Mouse (Mus musculus): Measurements from ENCODE around the gene Gm17727. TPM values are rescaled to one million over a fixed set of nuclear protein-coding genes. Genes with fewer than 3 reads are reported as not detected.
"Not testable (repeated sequence)": the region's sequence is repeated elsewhere in the genome, so short reads cannot be mapped to it uniquely, and the experiment has no call there.

The Gm17727 gene
- not detected in 2 replicates for polyA plus RNA-seq (2015; fragmentation: Nextera tagmentation; extraction: Ambion mirVana)

GRCm38 (mm10) chr9:35778009-35778408 lies at the start of gene Gm17727:
Gene Gm17727 (minus strand): TSS chr9:35778109.
- Histone ChIP-seq H3K4me3 (no peak within 1 kb of the TSS), H3K4me1 (replicated peaks) (no peaks in the 10 kb centered on the region), H3K9ac (no peak within 1 kb of the TSS), H3K36me3 (no peaks in the 10 kb centered on the region), H3K27ac (no peak within 1 kb of the TSS), H3K4me2 (no peak within 1 kb of the TSS), H3K9me3 (peaks cover 6% of the 10 kb centered on the region), H3K27me3 (no peaks in the 10 kb centered on the region)
- no peak for ATAC-seq (ENCODE audit: low FRiP score)
- WGBS, result 62% methylated on average over 3 of the region's 3 CpGs

GRCm38 (mm10) chr9:35817881-35818280 lies 40.0 kb upstream of the Gm17727 start:
- H3K36me3 ChIP-seq; H3K4me1 ChIP-seq (replicated peaks); H3K9ac ChIP-seq; ATAC-seq (ENCODE audit: low FRiP score); H3K4me2 ChIP-seq; H3K27ac ChIP-seq; H3K27me3 ChIP-seq; H3K4me3 ChIP-seq: not testable (repeated sequence)
- peaks cover 21% of the 10 kb centered on the region for H3K9me3 ChIP-seq
- WGBS, result 94% methylated on average over 15 of the region's 15 CpGs

- Histone ChIP-seq H3K4me1 (replicated peaks) (no peaks in the 10 kb centered on the region), H3K27ac (no peak overlapping the region), H3K9ac (no peak overlapping the region), H3K9me3 (peaks cover 27% of the 10 kb centered on the region), H3K27me3 (no peaks in the 10 kb centered on the region), H3K4me3 (no peak overlapping the region), H3K4me2 (no peak overlapping the region), H3K36me3 (no peaks in the 10 kb centered on the region)
- no peak for ATAC-seq (ENCODE audit: low FRiP score)
Observed at GRCm38 (mm10) chr9:35798146-35798545, 20.2 kb upstream of the Gm17727 start.

- WGBS, result 95% methylated on average over 3 of the region's 3 CpGs
- no peak within 1 kb of the TSS for H3K9ac ChIP-seq
- H3K4me2 ChIP-seq, result no peak within 1 kb of the TSS
- no peak within 1 kb of the TSS for H3K4me3 ChIP-seq
- no peak within 1 kb of the TSS for H3K27ac ChIP-seq
- peaks cover 10% of the 10 kb centered on the region for H3K9me3 ChIP-seq
- no peaks in the 10 kb centered on the region for H3K4me1 ChIP-seq (replicated peaks)
- ATAC-seq (ENCODE audit: low FRiP score), result no peak
- H3K36me3 ChIP-seq, result no peaks in the 10 kb centered on the region
- H3K27me3 ChIP-seq, result no peaks in the 10 kb centered on the region
Observed at GRCm38 (mm10) chr9:35790001-35790400, 12.1 kb upstream of the Gm17727 start, which contains the start of the genes Gm27235 and D730048I06Rik. Gene Gm27235 (minus strand): TSS chr9:35790101. Gene D730048I06Rik (minus strand): TSS chr9:35790112.

- Histone ChIP-seq H3K4me1 (replicated peaks) (no peaks in the 10 kb centered on the region), H3K27me3 (no peaks in the 10 kb centered on the region), H3K4me3 (no peak overlapping the region), H3K9ac (no peak overlapping the region), H3K4me2 (no peak overlapping the region), H3K9me3 (no peaks in the 10 kb centered on the region), H3K36me3 (no peaks in the 10 kb centered on the region), H3K27ac (no peak overlapping the region)
- no peak for ATAC-seq (ENCODE audit: low FRiP score)
Observed at GRCm38 (mm10) chr9:35756843-35757242, 21.1 kb downstream of the Gm17727 start.

GRCm38 (mm10) chr9:35740749-35741148 lies 37.2 kb downstream of the Gm17727 start, which contains the start of gene Gm17677:
Gene Gm17677 (plus strand): TSS chr9:35741049.
- Histone ChIP-seq H3K9me3 (peaks cover 6% of the 10 kb centered on the region; the same call in 1 of the 2 replicates), H3K9ac (no peak within 1 kb of the TSS), H3K36me3 (no peaks in the 10 kb centered on the region), H3K4me3 (no peak within 1 kb of the TSS), H3K4me2 (no peak within 1 kb of the TSS), H3K27ac (no peak within 1 kb of the TSS), H3K27me3 (no peaks in the 10 kb centered on the region), H3K4me1 (replicated peaks) (no peaks in the 10 kb centered on the region)
- ATAC-seq (ENCODE audit: low FRiP score), result no peak

Other genes starting within 250 kb of the Gm17727 start
- gene Ddx25, start 219.6 kb downstream of the Gm17727 start, polyA plus RNA-seq (2015; fragmentation: Nextera tagmentation; extraction: Ambion mirVana), result 23.5 and 24.1 TPM in 2 replicates
- 15.1 and 18.1 TPM in 2 replicates for gene Pus3, start 219.5 kb downstream of the Gm17727 start, polyA plus RNA-seq (2015; fragmentation: Nextera tagmentation; extraction: Ambion mirVana)
- 1.5 and 2.2 TPM in 2 replicates for gene Pate2, start 207.8 kb downstream of the Gm17727 start, polyA plus RNA-seq (2015; fragmentation: Nextera tagmentation; extraction: Ambion mirVana)
- 19.7 and 21.3 TPM in 2 replicates for gene Hyls1, start 207.7 kb downstream of the Gm17727 start, polyA plus RNA-seq (2015; fragmentation: Nextera tagmentation; extraction: Ambion mirVana)
- gene Pate4, start 166.2 kb downstream of the Gm17727 start, polyA plus RNA-seq (2015; fragmentation: Nextera tagmentation; extraction: Ambion mirVana), result not detected in 2 replicates
- gene Pate3, start 129.9 kb downstream of the Gm17727 start, polyA plus RNA-seq (2015; fragmentation: Nextera tagmentation; extraction: Ambion mirVana), result not detected in 2 replicates
- gene Pate1, start 90.7 kb downstream of the Gm17727 start, polyA plus RNA-seq (2015; fragmentation: Nextera tagmentation; extraction: Ambion mirVana), result 0.12 TPM in 1 of 2 replicates, not detected in the other
- gene Gm17677, start 37.1 kb downstream of the Gm17727 start, polyA plus RNA-seq (2015; fragmentation: Nextera tagmentation; extraction: Ambion mirVana), result not detected in 2 replicates
- gene Gm27235, start 12.0 kb upstream of the Gm17727 start, polyA plus RNA-seq (2015; fragmentation: Nextera tagmentation; extraction: Ambion mirVana), result not detected in 2 replicates
- gene D730048I06Rik, start 12.0 kb upstream of the Gm17727 start, polyA plus RNA-seq (2015; fragmentation: Nextera tagmentation; extraction: Ambion mirVana), result not detected in 2 replicates
- not detected in 2 replicates for gene 9230110F15Rik, start 66.0 kb upstream of the Gm17727 start, polyA plus RNA-seq (2015; fragmentation: Nextera tagmentation; extraction: Ambion mirVana)
- not detected in 2 replicates for gene 9230113P08Rik, start 130.3 kb upstream of the Gm17727 start, polyA plus RNA-seq (2015; fragmentation: Nextera tagmentation; extraction: Ambion mirVana)

Measured in hindbrain, embryonic 13.5 days (tissue).